Comparison of ENCODE assay signal across 8 mouse cellular contexts in genomic region chr2:150748854-150749253, GRCm38 (mm10). TPM values are rescaled to one million over a fixed set of nuclear protein-coding genes. Genes with fewer than 3 reads are reported as not detected.
DNase-seq lines count a peak whose midpoint lies in the region; ATAC-seq lines count a peak whose summit lies in the region.

Entpd6 (plus strand) TSS chr2:150749042.

- peaks cover 22% of the 10 kb centered on the region for H3K36me3 ChIP-seq in heart, embryonic 14.5 days (ENCODE audit: control insufficient read depth, insufficient read depth, low read length)
- peaks cover 15% of the 10 kb centered on the region for H3K36me3 ChIP-seq in liver, embryonic 13.5 days
- no peaks in the 10 kb centered on the region for H3K36me3 ChIP-seq in stomach, embryonic 16.5 days (ENCODE audit: control insufficient read depth, insufficient read depth, low read length)

- no peaks in the 10 kb centered on the region for H3K27me3 ChIP-seq in heart, embryonic 14.5 days (ENCODE audit: control insufficient read depth, insufficient read depth, low read length)
- peaks cover 7% of the 10 kb centered on the region; the same call in 1 of the 2 replicates for H3K27me3 ChIP-seq in liver, embryonic 13.5 days
- H3K27me3 ChIP-seq in stomach, embryonic 16.5 days (ENCODE audit: control insufficient read depth, insufficient read depth, low read length) = 0 out of 2 replicates have a peak, but pooled peaks cover 3% of the 10 kb centered on the region

- ATAC-seq in heart, embryonic 14.5 days (ENCODE audit: insufficient number of reproducible peaks, insufficient read depth, low FRiP score, low read depth) = peak; percentile 93
- peak; percentile 96 for ATAC-seq in liver, embryonic 13.5 days (ENCODE audit: low read depth)
- peak; percentile 96 for ATAC-seq in stomach, embryonic 16.5 days (ENCODE audit: insufficient read depth, low FRiP score)

- peak within 1 kb of the TSS; percentile 42 for H3K27ac ChIP-seq in brown adipose tissue, adult 24 weeks (replicated peaks; ENCODE audit: low read depth, low read length)
- peak within 1 kb of the TSS; percentile 50 to 88 for H3K27ac ChIP-seq in heart, embryonic 14.5 days (replicated peaks in 1 of 2; ENCODE audit: control insufficient read depth in 1 of 2, insufficient read depth in 1 of 2, low read depth in 2 of 2, low read length in 2 of 2)
- peak within 1 kb of the TSS; percentile 72 for H3K27ac ChIP-seq in liver, embryonic 13.5 days
- H3K27ac ChIP-seq in stomach, embryonic 16.5 days (ENCODE audit: low read length) = peak within 1 kb of the TSS; percentile 83

- no peaks in the 10 kb centered on the region for H3K9me3 ChIP-seq in heart, embryonic 14.5 days (ENCODE audit: control insufficient read depth, low read length)
- H3K9me3 ChIP-seq in liver, embryonic 13.5 days (replicated peaks) = no peaks in the 10 kb centered on the region
- H3K9me3 ChIP-seq in stomach, embryonic 16.5 days (replicated peaks; ENCODE audit: control insufficient read depth, low read length) = no peaks in the 10 kb centered on the region

- peak; percentile 99 for DNase-seq in CD4-positive, CD25-positive, alpha-beta regulatory T cell, adult 2 months (ENCODE audit: low read depth, low spot score)
- peak; percentile 98 for DNase-seq in fibroblast of lung, adult 2 months (ENCODE audit: low read depth)
- DNase-seq in kidney, postnatal 14 days = peak; percentile 96
- peak; percentile 89 for DNase-seq in liver, embryonic 13.5 days
- DNase-seq in neural tube, embryonic 10.5 days (ENCODE audit: extremely low spot score, low spot score) = peak; percentile 92

- H3K4me2 ChIP-seq in heart, embryonic 14.5 days (ENCODE audit: low read length) = peak within 1 kb of the TSS; percentile 99
- H3K4me2 ChIP-seq in liver, embryonic 13.5 days = peak within 1 kb of the TSS; percentile 99
- peak within 1 kb of the TSS; percentile 88 for H3K4me2 ChIP-seq in stomach, embryonic 16.5 days (ENCODE audit: low read depth, low read length)

- H3K4me1 ChIP-seq in brown adipose tissue, adult 24 weeks (ENCODE audit: control insufficient read depth, insufficient read depth, insufficient read length, low read length) = peaks cover 5% of the 10 kb centered on the region; the same call in 1 of the 2 replicates
- H3K4me1 ChIP-seq in heart, embryonic 14.5 days (ENCODE audit: control insufficient read depth in 2 of 2, insufficient read depth in 2 of 2, low read length in 2 of 2) = peaks cover 13 to 19% of the 10 kb centered on the region in 2 experiments
- H3K4me1 ChIP-seq in liver, embryonic 13.5 days (replicated peaks) = peaks cover 20% of the 10 kb centered on the region
- peaks cover 10% of the 10 kb centered on the region; the same call in 1 of the 2 replicates for H3K4me1 ChIP-seq in stomach, embryonic 16.5 days (ENCODE audit: control insufficient read depth, insufficient read depth, low read length)

- peak within 1 kb of the TSS; percentile 78 for H3K4me3 ChIP-seq in brown adipose tissue, adult 24 weeks (ENCODE audit: insufficient read depth, low read depth, low read length)
- peak within 1 kb of the TSS; percentile 56 to 71 for H3K4me3 ChIP-seq in heart, embryonic 14.5 days (ENCODE audit: control insufficient read depth in 1 of 2, insufficient read depth in 1 of 2, low read depth in 1 of 2, low read length in 2 of 2)
- H3K4me3 ChIP-seq in liver, embryonic 13.5 days (replicated peaks) = peak within 1 kb of the TSS; percentile 71
- H3K4me3 ChIP-seq in stomach, embryonic 16.5 days (replicated peaks; ENCODE audit: low read length) = peak within 1 kb of the TSS; percentile 54

- peak within 1 kb of the TSS; percentile 89 for H3K9ac ChIP-seq in heart, embryonic 14.5 days (ENCODE audit: low read length)
- peak within 1 kb of the TSS; percentile 85 for H3K9ac ChIP-seq in liver, embryonic 13.5 days
- peak within 1 kb of the TSS; percentile 80 for H3K9ac ChIP-seq in stomach, embryonic 16.5 days (ENCODE audit: low read length)

- under 1% methylated on average over 30 of the region's 30 CpGs for WGBS in heart, embryonic 14.5 days
- under 1% methylated on average over 30 of the region's 30 CpGs for WGBS in liver, embryonic 13.5 days (ENCODE audit: insufficient replicate concordance)
- under 1% methylated on average over 30 of the region's 30 CpGs for WGBS in stomach, embryonic 16.5 days

RNA-seq across cellular contexts. Expression of gene Entpd6, which starts in this region (rescaled TPM):
- 12.6 and 16.9 TPM in 2 replicates for polyA plus RNA-seq in brown adipose tissue, adult 24 weeks (2012; ENCODE audit: insufficient read depth, insufficient read length, missing spikeins)
- 18.5 and 18.6 TPM in 2 replicates for polyA plus RNA-seq in heart, embryonic 14.5 days (2014; fragmentation: Nextera tagmentation; extraction: Ambion mirVana)
- polyA plus RNA-seq in liver, embryonic 13.5 days (2015; fragmentation: Nextera tagmentation; extraction: Ambion mirVana) = 16.5 and 17.2 TPM in 2 replicates
- polyA plus RNA-seq in stomach, embryonic 16.5 days (2015; fragmentation: Nextera tagmentation; extraction: Ambion mirVana) = 29.7 and 33.0 TPM in 2 replicates

Comparison
In these comparisons a context has a peak if more than half of its experiments do, and no peak if none do; other contexts are left out.
1. Peak in every context shown above with its lines: DNase-seq, ATAC-seq, H3K4me3 ChIP-seq and H3K27ac ChIP-seq.